Comparison of ENCODE assay signal across 25 mouse cellular contexts in genomic region chr4:65767919-65768318, GRCm38 (mm10).
A peak's percentile ranks its signal among the peaks of the same experiment; 100 is the strongest.
DNase-seq lines count a peak whose midpoint lies in the region; ATAC-seq and TF ChIP-seq lines count a peak whose summit lies in the region.
"Had no signal": no experiment of that assay in that cellular context is flagged by ENCODE, and none has a peak within 500 bp of the region (broad histone marks: within the 10 kb centered on the region; RNA-seq: fewer than 3 reads in every experiment).

No protein-coding gene starts in this region.

- DNase-seq in frontal cortex, postnatal 10 days (ENCODE audit: low spot score in 2 of 2), result no peak
- DNase-seq in limb, embryonic 14.5 days (ENCODE audit: low spot score), result peak; percentile 7
- no peak for DNase-seq in limb, embryonic 10.5 days (ENCODE audit: low spot score)
- peak; percentile 20 to 56 for DNase-seq in frontal cortex, postnatal 36 days (ENCODE audit: low spot score in 2 of 2)
- peak; percentile 8 for DNase-seq in right cerebral cortex, postnatal 14 days
- DNase-seq: adrenal gland, postnatal 10 days; cerebellum, adult 8-10 months; gastrocnemius, adult 2 months; heart, postnatal 4 days; kidney, adult 2 months; kidney, postnatal 10 days; lung, adult 18-20 months; lung, postnatal 10 days; thymus, postnatal 4 days had no signal

- H3K4me1 ChIP-seq in limb, embryonic 14.5 days (ENCODE audit: control insufficient read depth, insufficient read depth, low read length), result 0 out of 2 replicates have a peak, but pooled peaks cover 3% of the 10 kb centered on the region
- H3K4me1 ChIP-seq in limb, embryonic 10.5 days, result no peaks in the 10 kb centered on the region
- H3K4me1 ChIP-seq in intestine, embryonic 16.5 days (ENCODE audit: control insufficient read depth, insufficient read depth, low read length), result no peaks in the 10 kb centered on the region
- H3K4me1 ChIP-seq: liver, embryonic 12.5 days; stomach, embryonic 15.5 days had no signal

- 45% methylated on average over 2 of the region's 2 CpGs for WGBS in limb, embryonic 14.5 days
- WGBS in limb, embryonic 10.5 days, result 80% methylated on average over 2 of the region's 2 CpGs
- WGBS in intestine, embryonic 16.5 days, result 49% methylated on average over 2 of the region's 2 CpGs

- no peak overlapping the region for H3K27ac ChIP-seq in limb, embryonic 14.5 days (replicated peaks; ENCODE audit: low read depth, low read length)
- no peak overlapping the region for H3K27ac ChIP-seq in limb, embryonic 10.5 days
- H3K27ac ChIP-seq in intestine, embryonic 16.5 days (ENCODE audit: low read length), result no peak overlapping the region
- H3K27ac ChIP-seq: gastrocnemius, adult 2 months; hindbrain, embryonic 14.5 days; limb, embryonic 12.5 days; liver, embryonic 12.5 days; neural tube, embryonic 15.5 days; stomach, embryonic 15.5 days had no signal

- ATAC-seq in frontal cortex, adult (ENCODE audit: low TSS enrichment), result peak; percentile 22
- no peak for ATAC-seq in limb, embryonic 14.5 days (ENCODE audit: low FRiP score, low read depth)
- ATAC-seq in erythroid progenitor cell, adult 5-6 weeks (replicated peaks; ENCODE audit: low FRiP score, poor library complexity, severe bottlenecking), result no peak
- ATAC-seq in intestine, embryonic 16.5 days, result no peak
- ATAC-seq: activated CD4-positive, CD25-positive, alpha-beta regulatory T cell, adult 4 months; inflammation-experienced regulatory T-cells, adult 6 months; liver, embryonic 12.5 days had no signal

- H3K4me3 ChIP-seq in limb, embryonic 14.5 days (replicated peaks; ENCODE audit: low read length), result no peak overlapping the region
- no peak overlapping the region for H3K4me3 ChIP-seq in limb, embryonic 10.5 days
- H3K4me3 ChIP-seq in intestine, embryonic 16.5 days (ENCODE audit: low read length), result no peak overlapping the region
- H3K4me3 ChIP-seq: gastrocnemius, adult 2 months; limb, embryonic 12.5 days; liver, embryonic 12.5 days; neural tube, embryonic 15.5 days; stomach, embryonic 15.5 days had no signal

- H3K36me3 ChIP-seq in limb, embryonic 14.5 days (ENCODE audit: control insufficient read depth, insufficient read depth, low read length), result no peaks in the 10 kb centered on the region
- H3K36me3 ChIP-seq in limb, embryonic 10.5 days, result no peaks in the 10 kb centered on the region
- no peaks in the 10 kb centered on the region for H3K36me3 ChIP-seq in intestine, embryonic 16.5 days (ENCODE audit: control insufficient read depth, insufficient read depth, low read length)
- H3K36me3 ChIP-seq: limb, embryonic 12.5 days; liver, embryonic 12.5 days; neural tube, embryonic 15.5 days; stomach, embryonic 15.5 days had no signal

- H3K9me3 ChIP-seq in limb, embryonic 14.5 days (ENCODE audit: control insufficient read depth, low read length), result no peaks in the 10 kb centered on the region
- no peaks in the 10 kb centered on the region for H3K9me3 ChIP-seq in limb, embryonic 10.5 days (replicated peaks)
- H3K9me3 ChIP-seq in intestine, embryonic 16.5 days (ENCODE audit: control insufficient read depth, low read length), result no peaks in the 10 kb centered on the region
- H3K9me3 ChIP-seq: limb, embryonic 12.5 days; liver, embryonic 12.5 days; neural tube, embryonic 15.5 days; stomach, embryonic 15.5 days had no signal

- no peak overlapping the region for H3K4me2 ChIP-seq in limb, embryonic 14.5 days (replicated peaks; ENCODE audit: low read depth, low read length, severe bottlenecking)
- no peak overlapping the region for H3K4me2 ChIP-seq in intestine, embryonic 16.5 days (ENCODE audit: low read depth, low read length)
- H3K4me2 ChIP-seq: hindbrain, embryonic 14.5 days; limb, embryonic 12.5 days; liver, embryonic 12.5 days; midbrain, embryonic 11.5 days; neural tube, embryonic 15.5 days; stomach, embryonic 15.5 days had no signal

- no peaks in the 10 kb centered on the region for H3K27me3 ChIP-seq in limb, embryonic 14.5 days (ENCODE audit: control insufficient read depth, insufficient read depth, low read length)
- H3K27me3 ChIP-seq in limb, embryonic 10.5 days (ENCODE audit: low read depth, poor library complexity, severe bottlenecking), result no peaks in the 10 kb centered on the region
- H3K27me3 ChIP-seq in intestine, embryonic 16.5 days (replicated peaks; ENCODE audit: control insufficient read depth, insufficient read depth, low read length), result no peaks in the 10 kb centered on the region
- H3K27me3 ChIP-seq: limb, embryonic 12.5 days; liver, embryonic 12.5 days; neural tube, embryonic 15.5 days; stomach, embryonic 15.5 days had no signal

- TF ChIP-seq POLR2A in limb, embryonic 14.5 days (IDR thresholded peaks at IDR 0.05; ENCODE audit: borderline replicate concordance, extremely low read depth, insufficient read depth, insufficient read length), result no peak

- no peak overlapping the region for H3K9ac ChIP-seq in limb, embryonic 14.5 days (ENCODE audit: low read depth, low read length, severe bottlenecking)
- no peak overlapping the region for H3K9ac ChIP-seq in intestine, embryonic 16.5 days (ENCODE audit: low read depth, low read length)
- H3K9ac ChIP-seq: hindbrain, embryonic 14.5 days; limb, embryonic 12.5 days; liver, embryonic 12.5 days; neural tube, embryonic 15.5 days; stomach, embryonic 15.5 days had no signal

Comparison
In these comparisons a context has a peak if more than half of its experiments do, and no peak if none do; other contexts are left out.
1. DNase-seq: peak in limb, embryonic 14.5 days (single experiment), frontal cortex, postnatal 36 days (2 of 2) and right cerebral cortex, postnatal 14 days (single experiment); none in frontal cortex, postnatal 10 days (0 of 2) and limb, embryonic 10.5 days (single experiment).